Mouse (Mus musculus) MEL (cell line): Measurements from ENCODE around the gene Dbnl.

ENCODE experiments used
- CTCF ChIP-seq, 3 experiments: IDR thresholded peaks in 2 of 3; conservative IDR thresholded peaks in 1 of 3; 2 replicates each; pipeline ENCODE4 v1.5.1; 2011 to 2012; ENCODE audit warnings: low read length in 3 of 3, low read depth in 2 of 3, mild to moderate bottlenecking in 2 of 3, improper control_type of control experiment in 1 of 3, inconsistent platforms in 1 of 3, mixed read lengths in 1 of 3, moderate library complexity in 1 of 3; ENCODE audit not compliant: control insufficient read depth in 1 of 3, insufficient read depth in 1 of 3, poor library complexity in 1 of 3, severe bottlenecking in 1 of 3
- E2F4 ChIP-seq: IDR thresholded peaks from 2 replicates; pipeline ENCODE4 v1.6.1; 2011; ENCODE audit warnings: low read depth, low read length, improper control_type of control experiment, borderline replicate concordance
- EP300 ChIP-seq, 2 experiments: IDR thresholded peaks; 2 replicates each; pipeline ENCODE4 v1.6.1; 2011; ENCODE audit warnings: improper control_type of control experiment in 2 of 2, low read length in 2 of 2, low read depth in 1 of 2, mild to moderate bottlenecking in 1 of 2
- MAZ ChIP-seq: IDR thresholded peaks from 2 replicates; pipeline ENCODE4 v1.6.1; 2012; ENCODE audit warnings: low read depth, mild to moderate bottlenecking, inconsistent platforms, low read length, improper control_type of control experiment
- POLR2A ChIP-seq, 2 experiments: IDR thresholded peaks; 2 replicates each; pipeline ENCODE4 v1.6.1; 2011 to 2012; ENCODE audit warnings: low read length in 2 of 2, mild to moderate bottlenecking in 2 of 2, control low read depth in 1 of 2, improper control_type of control experiment in 1 of 2, low read depth in 1 of 2, moderate library complexity in 1 of 2; ENCODE audit not compliant: control insufficient read depth in 1 of 2, insufficient read depth in 1 of 2, poor library complexity in 1 of 2
- POLR2AphosphoS2 ChIP-seq: IDR thresholded peaks from 2 replicates; pipeline ENCODE4 v1.6.1; 2011; ENCODE audit warnings: low read length, improper control_type of control experiment
- RAD21 ChIP-seq: IDR thresholded peaks from 2 replicates; pipeline ENCODE4 v1.6.1; 2011; ENCODE audit warnings: mild to moderate bottlenecking, low read depth, low read length, improper control_type of control experiment
- TCF12 ChIP-seq: IDR thresholded peaks from 2 replicates; pipeline ENCODE4 v1.6.1; 2014; ENCODE audit warnings: low read depth, mild to moderate bottlenecking, inconsistent platforms, low read length, improper control_type of control experiment, moderate library complexity
- UBTF ChIP-seq: IDR thresholded peaks from 2 replicates; pipeline ENCODE4 v1.6.1; 2012; ENCODE audit warnings: low read depth, mild to moderate bottlenecking, inconsistent platforms, low read length, improper control_type of control experiment, moderate library complexity, borderline replicate concordance; ENCODE audit not compliant: insufficient read depth
- ZNF384 ChIP-seq: IDR thresholded peaks from 2 replicates; pipeline ENCODE4 v1.6.1; 2012; ENCODE audit warnings: low read depth, mild to moderate bottlenecking, inconsistent platforms, low read length, improper control_type of control experiment

DNA sequence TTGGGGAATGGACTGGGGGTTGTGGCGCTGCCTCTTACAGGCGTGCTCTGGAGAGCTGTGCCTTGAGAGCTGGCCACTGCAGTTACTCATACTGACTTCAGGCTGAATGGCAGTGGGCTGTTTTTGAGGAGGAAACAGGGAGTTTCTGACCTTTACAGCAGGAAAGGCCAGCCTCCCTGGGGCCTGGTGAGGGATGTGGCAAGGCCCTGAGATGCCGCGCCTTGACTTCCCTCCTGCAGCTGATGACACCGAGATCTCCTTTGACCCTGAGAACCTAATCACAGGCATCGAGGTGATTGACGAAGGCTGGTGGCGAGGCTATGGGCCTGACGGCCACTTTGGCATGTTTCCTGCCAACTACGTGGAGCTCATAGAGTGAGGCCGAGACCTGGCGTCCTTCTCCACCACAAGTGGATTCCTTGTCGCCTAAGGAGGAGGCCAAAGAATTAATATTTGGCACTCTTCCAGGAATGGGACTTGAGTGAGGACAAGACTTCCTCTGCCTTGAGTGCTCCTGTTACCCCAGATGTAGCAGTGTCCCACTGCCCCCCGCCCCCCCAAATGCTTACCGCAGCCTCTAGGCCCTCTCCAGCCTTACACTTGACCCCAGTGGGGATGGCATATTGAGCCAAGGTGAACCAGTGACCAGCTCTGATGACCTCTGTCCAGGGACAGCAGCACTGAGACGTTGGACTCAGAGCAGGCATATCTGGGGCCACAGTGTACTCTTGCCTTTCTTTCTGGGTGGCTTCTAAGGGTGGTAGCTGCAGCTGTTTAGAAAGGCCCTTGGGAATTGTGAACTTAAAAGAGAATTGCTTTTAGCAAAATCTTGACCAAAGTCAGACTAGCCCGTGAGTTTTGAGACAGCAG, 11.6 kb downstream of the Dbnl start:
- TF ChIP-seq UBTF (no peak), ZNF384 (no peak), POLR2AphosphoS2 (no peak), E2F4 (no peak), EP300 (IDR thresholded peaks at IDR 0.05; ENCODE audit: low read depth in 1 of 2, low read length in 2 of 2) (no peak), CTCF (IDR thresholded peaks at IDR 0.05 in 2 of 3, conservative IDR thresholded peaks at IDR 0.05 in 1 of 3; ENCODE audit: control insufficient read depth in 1 of 3, insufficient read depth in 1 of 3, low read depth in 2 of 3, low read length in 3 of 3, poor library complexity in 1 of 3, severe bottlenecking in 1 of 3) (no peak), POLR2A (IDR thresholded peaks at IDR 0.05; ENCODE audit: control insufficient read depth in 1 of 2, insufficient read depth in 1 of 2, low read depth in 1 of 2, low read length in 2 of 2, poor library complexity in 1 of 2) (no peak), TCF12 (no peak), RAD21 (no peak), MAZ (no peak)
